Mouse (Mus musculus) megakaryocyte, adult 5-6 weeks (primary cell): ENCODE data around the gene Kcnc3. TPM values are rescaled to one million over a fixed set of nuclear protein-coding genes. Genes with fewer than 3 reads are reported as not detected.
A peak's percentile ranks its signal among the peaks of the same experiment; 100 is the strongest.

Experiments
- ATAC-seq: 2 replicates; pipeline ENCODE4 v1.8.0; 2016; ENCODE audit warnings: mild to moderate bottlenecking, inconsistent platforms; ENCODE audit not compliant: poor library complexity, severe bottlenecking
- total RNA-seq, 2 experiments: library from RNA; stranded (forward) in 1 of 2; stranded (reverse) in 1 of 2; fragments of 153-499, 151-499 nt in 1 of 2; fragments of 221-1000, 200-1000 nt in 1 of 2; gene quantifications; 2 replicates each; pipeline versions ENCODE4 v1.2.3 to v1.2.4; 2015 to 2017

Gene Kcnc3
- total RNA-seq, 2 experiments from 2014 or later, result 0.67 TPM; not detected in 1

- no peak for ATAC-seq
Measured at GRCm38 (mm10) chr7:44568803-44569202, 21.7 kb upstream of the Kcnc3 start.

GRCm38 (mm10) chr7:44570989-44571388, 19.5 kb upstream of the Kcnc3 start:
- no peak for ATAC-seq

- ATAC-seq, result no peak
Measured at GRCm38 (mm10) chr7:44571811-44572210, 18.7 kb upstream of the Kcnc3 start.

- peak; percentile 93 for ATAC-seq
Measured at GRCm38 (mm10) chr7:44572213-44572701, 18.2 kb upstream of the Kcnc3 start, which contains the start of gene Napsa. Gene Napsa, plus strand, starts transcription at chr7:44572380.

- ATAC-seq, result no peak
Measured at GRCm38 (mm10) chr7:44572956-44573484, 17.4 kb upstream of the Kcnc3 start.

GRCm38 (mm10) chr7:44576333-44576844, 14.1 kb upstream of the Kcnc3 start:
- ATAC-seq, result no peak

- ATAC-seq, result no peak
Measured at GRCm38 (mm10) chr7:44581637-44582036, 8.8 kb upstream of the Kcnc3 start.

- no peak for ATAC-seq
Measured at GRCm38 (mm10) chr7:44582709-44583108, 7.8 kb upstream of the Kcnc3 start.

- ATAC-seq, result no peak
Measured at GRCm38 (mm10) chr7:44583146-44583545, 7.3 kb upstream of the Kcnc3 start.

- no peak for ATAC-seq
Measured at GRCm38 (mm10) chr7:44584265-44584804, 6.1 kb upstream of the Kcnc3 start.

- ATAC-seq, result no peak
Measured at GRCm38 (mm10) chr7:44584921-44585320, 5.5 kb upstream of the Kcnc3 start.

- no peak for ATAC-seq
Measured at GRCm38 (mm10) chr7:44585606-44586005, 4.9 kb upstream of the Kcnc3 start.

GRCm38 (mm10) chr7:44586518-44586917, 3.9 kb upstream of the Kcnc3 start:
- ATAC-seq, result no peak

- no peak for ATAC-seq
Measured at GRCm38 (mm10) chr7:44586930-44587329, 3.5 kb upstream of the Kcnc3 start.

GRCm38 (mm10) chr7:44587676-44588075, 2.8 kb upstream of the Kcnc3 start:
- no peak for ATAC-seq

GRCm38 (mm10) chr7:44588338-44588737, 2.1 kb upstream of the Kcnc3 start:
- ATAC-seq, result no peak

GRCm38 (mm10) chr7:44589149-44589548, 1.3 kb upstream of the Kcnc3 start:
- peak; percentile 46 for ATAC-seq

- no peak for ATAC-seq
Measured at GRCm38 (mm10) chr7:44589946-44590345, 518 bp upstream of the Kcnc3 start.

- no peak for ATAC-seq
Measured at GRCm38 (mm10) chr7:44591348-44592116, 1.1 kb downstream of the Kcnc3 start.

GRCm38 (mm10) chr7:44593051-44593450, 2.6 kb downstream of the Kcnc3 start:
- ATAC-seq, result no peak

- peak; percentile 26; the same call in 1 of the 2 replicates for ATAC-seq
Measured at GRCm38 (mm10) chr7:44593775-44594174, 3.3 kb downstream of the Kcnc3 start.

GRCm38 (mm10) chr7:44594291-44594690, 3.8 kb downstream of the Kcnc3 start:
- no peak for ATAC-seq
